Mouse (Mus musculus) MEL (cell line): ENCODE data around the gene Arhgef7. TPM values are rescaled to one million over a fixed set of nuclear protein-coding genes. Genes with fewer than 3 reads are reported as not detected.

ENCODE experiments used
- DNase-seq: peaks from one replicate; pipeline ENCODE4 v3.0.0; 2011; ENCODE audit warnings: low read depth, low spot score
- H3K27ac ChIP-seq: 2 replicates; pipeline ENCODE4 v1.5.1; 2012; ENCODE audit warnings: low read depth, mild to moderate bottlenecking, control low read depth, low read length, moderate library complexity; ENCODE audit not compliant: control insufficient read depth
- H3K27me3 ChIP-seq, 2 experiments: fragments of 150-350 bp in 1 of 2; sonication (generic) in 1 of 2; 2 replicates each; pipeline ENCODE4 v1.6.1; 2012; ENCODE audit warnings: low read length in 2 of 2, mild to moderate bottlenecking in 2 of 2, improper control_type of control experiment in 1 of 2, moderate library complexity in 1 of 2; ENCODE audit not compliant: insufficient read depth in 2 of 2, control insufficient read depth in 1 of 2
- H3K36me3 ChIP-seq, 2 experiments: 2 replicates each; pipeline ENCODE4 v1.6.1; 2012 to 2014; ENCODE audit warnings: low read length in 2 of 2, improper control_type of control experiment in 1 of 2, inconsistent platforms in 1 of 2, mild to moderate bottlenecking in 1 of 2; ENCODE audit not compliant: insufficient read depth in 2 of 2, control insufficient read depth in 1 of 2
- H3K4me1 ChIP-seq, 2 experiments: fragments of 150-350 bp in 1 of 2; sonication (generic) in 1 of 2; 2 replicates each; pipeline ENCODE4 v1.6.1; 2012; ENCODE audit warnings: low read length in 2 of 2, improper control_type of control experiment in 1 of 2, mild to moderate bottlenecking in 1 of 2; ENCODE audit not compliant: insufficient read depth in 2 of 2, control insufficient read depth in 1 of 2
- H3K4me3 ChIP-seq, 2 experiments: fragments of 150-350 bp in 1 of 2; sonication (generic) in 1 of 2; 2 replicates each; pipeline ENCODE4 v1.5.1; 2012; ENCODE audit warnings: low read depth in 2 of 2, low read length in 2 of 2, mild to moderate bottlenecking in 2 of 2, moderate library complexity in 2 of 2, control low read depth in 1 of 2, improper control_type of control experiment in 1 of 2; ENCODE audit not compliant: control insufficient read depth in 1 of 2, insufficient read depth in 1 of 2
- H3K79me2 ChIP-seq: 2 replicates; pipeline ENCODE4 v1.6.1; 2012; ENCODE audit warnings: mild to moderate bottlenecking, low read length, moderate library complexity; ENCODE audit not compliant: control insufficient read depth, poor library complexity, insufficient read depth
- H3K9ac ChIP-seq: 2 replicates; pipeline ENCODE4 v1.6.1; 2012; ENCODE audit warnings: low read depth, mild to moderate bottlenecking, control low read depth, low read length, moderate library complexity; ENCODE audit not compliant: control insufficient read depth, poor library complexity, severe bottlenecking
- H3K9me3 ChIP-seq: fragments of 150-350 bp; sonication (generic); replicated peaks from 2 replicates; pipeline ENCODE4 v1.6.1; 2012; ENCODE audit warnings: mild to moderate bottlenecking, low read length, improper control_type of control experiment, moderate library complexity; ENCODE audit not compliant: insufficient read depth
- CHD1 ChIP-seq: IDR thresholded peaks from 2 replicates; pipeline ENCODE4 v1.6.1; 2012; ENCODE audit warnings: low read depth, mild to moderate bottlenecking, inconsistent platforms, low read length, improper control_type of control experiment
- CTCF ChIP-seq, 3 experiments: IDR thresholded peaks in 2 of 3; conservative IDR thresholded peaks in 1 of 3; 2 replicates each; pipeline ENCODE4 v1.5.1; 2011 to 2012; ENCODE audit warnings: low read length in 3 of 3, low read depth in 2 of 3, mild to moderate bottlenecking in 2 of 3, improper control_type of control experiment in 1 of 3, inconsistent platforms in 1 of 3, mixed read lengths in 1 of 3, moderate library complexity in 1 of 3; ENCODE audit not compliant: control insufficient read depth in 1 of 3, insufficient read depth in 1 of 3, poor library complexity in 1 of 3, severe bottlenecking in 1 of 3
- E2F4 ChIP-seq: IDR thresholded peaks from 2 replicates; pipeline ENCODE4 v1.6.1; 2011; ENCODE audit warnings: low read depth, low read length, improper control_type of control experiment, borderline replicate concordance
- ELF1 ChIP-seq: IDR thresholded peaks from 2 replicates; pipeline ENCODE4 v1.6.1; 2014; ENCODE audit warnings: low read depth, mild to moderate bottlenecking, inconsistent platforms, low read length, improper control_type of control experiment, moderate library complexity
- EP300 ChIP-seq, 2 experiments: IDR thresholded peaks; 2 replicates each; pipeline ENCODE4 v1.6.1; 2011; ENCODE audit warnings: improper control_type of control experiment in 2 of 2, low read length in 2 of 2, low read depth in 1 of 2, mild to moderate bottlenecking in 1 of 2
- GABPA ChIP-seq: IDR thresholded peaks from 2 replicates; pipeline ENCODE4 v1.6.1; 2012; ENCODE audit warnings: low read depth, mild to moderate bottlenecking, inconsistent platforms, low read length, improper control_type of control experiment, moderate library complexity
- GATA1 ChIP-seq: IDR thresholded peaks from 2 replicates; pipeline ENCODE4 v1.6.1; 2011; ENCODE audit warnings: low read depth, low read length, improper control_type of control experiment
- HCFC1 ChIP-seq: IDR thresholded peaks from 2 replicates; pipeline ENCODE4 v1.6.1; 2012; ENCODE audit warnings: low read depth, mild to moderate bottlenecking, inconsistent platforms, low read length, improper control_type of control experiment, moderate library complexity
- JUND ChIP-seq: IDR thresholded peaks from 2 replicates; pipeline ENCODE4 v1.6.1; 2011; ENCODE audit warnings: low read depth, mild to moderate bottlenecking, improper control_type of control experiment, low read length
- KAT2A ChIP-seq: conservative IDR thresholded peaks from 2 replicates; pipeline ENCODE4 v1.6.1; 2012; ENCODE audit warnings: low read depth, low read length, improper control_type of control experiment, inconsistent platforms
- MAZ ChIP-seq: IDR thresholded peaks from 2 replicates; pipeline ENCODE4 v1.6.1; 2012; ENCODE audit warnings: low read depth, mild to moderate bottlenecking, inconsistent platforms, low read length, improper control_type of control experiment
- MEF2A ChIP-seq: IDR thresholded peaks from 2 replicates; pipeline ENCODE4 v1.6.1; 2014; ENCODE audit warnings: low read depth, mild to moderate bottlenecking, inconsistent platforms, low read length, improper control_type of control experiment; ENCODE audit not compliant: poor library complexity, insufficient replicate concordance, severe bottlenecking; ENCODE audit errors: extremely low read depth
- MYB ChIP-seq: IDR thresholded peaks from 2 replicates; pipeline ENCODE4 v1.6.1; 2011; ENCODE audit warnings: mild to moderate bottlenecking, low read depth, low read length, improper control_type of control experiment
- MYC ChIP-seq: IDR thresholded peaks from 2 replicates; pipeline ENCODE4 v1.6.1; 2011; ENCODE audit warnings: low read depth, mild to moderate bottlenecking, low read length, improper control_type of control experiment, moderate library complexity
- NELFE ChIP-seq: IDR thresholded peaks from 2 replicates; pipeline ENCODE4 v1.6.1; 2011; ENCODE audit warnings: low read depth, low read length, improper control_type of control experiment
- POLR2A ChIP-seq, 2 experiments: IDR thresholded peaks; 2 replicates each; pipeline ENCODE4 v1.6.1; 2011 to 2012; ENCODE audit warnings: low read length in 2 of 2, mild to moderate bottlenecking in 2 of 2, control low read depth in 1 of 2, improper control_type of control experiment in 1 of 2, low read depth in 1 of 2, moderate library complexity in 1 of 2; ENCODE audit not compliant: control insufficient read depth in 1 of 2, insufficient read depth in 1 of 2, poor library complexity in 1 of 2
- RCOR1 ChIP-seq: IDR thresholded peaks from 2 replicates; pipeline ENCODE4 v1.6.1; 2012; ENCODE audit warnings: low read depth, mild to moderate bottlenecking, inconsistent platforms, low read length, improper control_type of control experiment
- TCF12 ChIP-seq: IDR thresholded peaks from 2 replicates; pipeline ENCODE4 v1.6.1; 2014; ENCODE audit warnings: low read depth, mild to moderate bottlenecking, inconsistent platforms, low read length, improper control_type of control experiment, moderate library complexity
- ZNF384 ChIP-seq: IDR thresholded peaks from 2 replicates; pipeline ENCODE4 v1.6.1; 2012; ENCODE audit warnings: low read depth, mild to moderate bottlenecking, inconsistent platforms, low read length, improper control_type of control experiment
- polyA plus RNA-seq, 2 experiments: library from polyadenylated mRNA; stranded (reverse) in 1 of 2; unstranded in 1 of 2; fragments of >175 nt in 1 of 2; fragments of >200 nt in 1 of 2; gene quantifications; 2 replicates each; pipeline versions ENCODE4 v1.2.1 to v1.2.4; 2012; ENCODE audit warnings: low replicate concordance in 2 of 2, low read depth in 1 of 2; ENCODE audit not compliant: insufficient read length in 2 of 2, insufficient read depth in 1 of 2, missing spikeins in 1 of 2
- total RNA-seq: library from RNA; depleted of rRNA; stranded (reverse); fragments of 300-350 nt; gene quantifications from 2 replicates; pipeline ENCODE4 v1.2.3, GENCODE M21; 2012

The Arhgef7 gene
- total and polyA plus RNA-seq, 3 experiments = 21.0 to 36.8 TPM; not detected in 1

DNA sequence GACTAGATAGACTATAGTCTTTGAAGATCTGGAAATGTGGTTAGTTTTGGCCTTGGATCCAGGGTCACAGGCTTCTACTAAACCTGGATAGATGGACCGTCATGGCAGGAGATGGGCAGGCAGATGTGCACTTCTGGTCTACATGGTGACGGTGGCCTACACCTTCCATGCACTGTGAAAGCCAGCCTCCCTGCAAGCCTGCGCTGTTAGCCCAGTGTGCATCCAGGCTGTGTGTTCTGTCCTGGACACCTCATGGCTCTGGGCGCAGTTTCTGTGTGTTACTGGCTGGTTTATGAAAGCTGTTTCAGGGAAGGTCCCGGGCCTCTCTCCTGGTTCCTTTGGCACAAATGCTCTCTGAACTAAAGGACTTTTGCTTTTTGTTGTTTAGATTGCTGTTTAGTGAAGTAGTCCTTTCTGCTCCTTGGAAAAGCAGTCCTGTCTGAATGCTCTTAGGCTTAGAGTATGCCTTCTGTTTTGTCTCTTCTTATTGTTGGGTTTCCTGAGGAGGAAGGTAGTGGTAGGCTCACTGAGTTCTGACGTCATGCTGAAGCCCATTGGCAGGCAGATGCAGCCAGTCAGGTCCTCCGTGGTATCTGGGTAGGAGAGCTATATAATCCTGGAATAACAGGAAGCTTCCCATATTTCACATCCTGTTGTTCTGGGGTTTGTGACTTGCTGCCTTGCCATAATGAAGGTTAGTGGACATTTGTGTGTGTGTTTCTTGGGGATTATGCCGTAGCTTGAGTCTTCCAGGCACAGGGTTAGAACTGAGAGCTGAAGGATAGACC lies 51.3 kb downstream of the Arhgef7 start:
- H3K27me3 ChIP-seq = no peaks in the 10 kb centered on the region
- no peak overlapping the region for H3K9ac ChIP-seq
- no peaks in the 10 kb centered on the region for H3K9me3 ChIP-seq
- H3K36me3 ChIP-seq = peaks cover 0 to 6% of the 10 kb centered on the region in 2 experiments; a peak in 2 of 4 replicates
- TF ChIP-seq ELF1 (no peak), POLR2A (IDR thresholded peaks at IDR 0.05; ENCODE audit: control insufficient read depth in 1 of 2, insufficient read depth in 1 of 2, low read depth in 1 of 2, low read length in 2 of 2, poor library complexity in 1 of 2) (no peak), NELFE (no peak), KAT2A (no peak), MYC (no peak), CHD1 (no peak), GABPA (no peak), EP300 (IDR thresholded peaks at IDR 0.05; ENCODE audit: low read depth in 1 of 2, low read length in 2 of 2) (no peak), ZNF384 (no peak)
- H3K79me2 ChIP-seq = peaks cover 15% of the 10 kb centered on the region; the same call in 1 of the 2 replicates
- no peak for DNase-seq
- H3K4me3 ChIP-seq = no peak overlapping the region
- H3K4me1 ChIP-seq = peaks cover 2 to 17% of the 10 kb centered on the region in 2 experiments; a peak in 3 of 4 replicates
- no peak overlapping the region for H3K27ac ChIP-seq

- H3K9ac ChIP-seq = no peak overlapping the region
- no peak for DNase-seq
- peaks cover under 1 to 10% of the 10 kb centered on the region in 2 experiments; a peak in 3 of 4 replicates for H3K4me1 ChIP-seq
- H3K27me3 ChIP-seq = no peaks in the 10 kb centered on the region
- H3K4me3 ChIP-seq = no peak overlapping the region
- H3K79me2 ChIP-seq = peaks cover 9% of the 10 kb centered on the region; the same call in 1 of the 2 replicates
- TF ChIP-seq EP300 (IDR thresholded peaks at IDR 0.05; ENCODE audit: low read depth in 1 of 2, low read length in 2 of 2) = no peak
- TF ChIP-seq MYB = no peak
- no peak for TF ChIP-seq MEF2A
- no peak for TF ChIP-seq POLR2A (IDR thresholded peaks at IDR 0.05; ENCODE audit: control insufficient read depth in 1 of 2, insufficient read depth in 1 of 2, low read depth in 1 of 2, low read length in 2 of 2, poor library complexity in 1 of 2)
- TF ChIP-seq E2F4 = no peak
- TF ChIP-seq GATA1 = no peak
- TF ChIP-seq ELF1 = no peak
- no peak for TF ChIP-seq JUND
- TF ChIP-seq CTCF (IDR thresholded peaks at IDR 0.05 in 2 of 3, conservative IDR thresholded peaks at IDR 0.05 in 1 of 3; ENCODE audit: control insufficient read depth in 1 of 3, insufficient read depth in 1 of 3, low read depth in 2 of 3, low read length in 3 of 3, poor library complexity in 1 of 3, severe bottlenecking in 1 of 3) = no peak
- no peak for TF ChIP-seq RCOR1
- no peak for TF ChIP-seq MAZ
- no peak for TF ChIP-seq TCF12
- no peak for TF ChIP-seq HCFC1
- H3K36me3 ChIP-seq = peaks cover 0 to 3% of the 10 kb centered on the region in 2 experiments; a peak in 3 of 4 replicates
- no peak overlapping the region for H3K27ac ChIP-seq
- no peaks in the 10 kb centered on the region for H3K9me3 ChIP-seq
Observed at GRCm38 (mm10) chr8:11779844-11780634, 52.5 kb downstream of the Arhgef7 start.
